Mouse (Mus musculus) bone marrow, adult 2 months (tissue): ENCODE measurements at regions not wholly inside any gene's neighbourhood (a gene's known extent, or its start where the extent isn't known, plus 50 kb on each side); places are given as distances from the start of the nearest gene placed in this dataset.
A peak's percentile ranks its signal among the peaks of the same experiment; 100 is the strongest.

Source experiments
- H3K27ac ChIP-seq: fragments of 200-500 bp; 2 replicates; pipeline ENCODE4 v1.5.1; 2012; ENCODE audit warnings: low read depth, mild to moderate bottlenecking, control low read depth, inconsistent platforms, low read length; ENCODE audit not compliant: control insufficient read depth, poor library complexity, insufficient read depth
- H3K4me1 ChIP-seq: fragments of 200-500 bp; 2 replicates; pipeline ENCODE4 v1.6.1; 2011; ENCODE audit warnings: low read length; ENCODE audit not compliant: control insufficient read depth, insufficient read depth
- H3K4me3 ChIP-seq: fragments of 200-500 bp; replicated peaks from 2 replicates; pipeline ENCODE3; 2011; ENCODE audit warnings: mild to moderate bottlenecking, low read depth, low read length, control low read depth; ENCODE audit not compliant: control insufficient read depth
- CTCF ChIP-seq: fragments of 200-500 bp; IDR thresholded peaks from 2 replicates; pipeline ENCODE4 v1.5.1; 2011; ENCODE audit warnings: low read length, control low read depth; ENCODE audit not compliant: control insufficient read depth, insufficient read depth
- POLR2A ChIP-seq: fragments of 200-500 bp; IDR thresholded peaks from 2 replicates; pipeline ENCODE4 v1.6.1; 2011; ENCODE audit warnings: low read depth, mild to moderate bottlenecking, control low read depth, low read length, borderline replicate concordance; ENCODE audit not compliant: control insufficient read depth
- WGBS: fragments of 180-500 bp; shearing (Covaris S2); methylation state at CpG from one replicate; pipeline ENCODE4 v1.1.7; 2018; 5-methylcytosine and 5-hydroxymethylcytosine counted together

DNA sequence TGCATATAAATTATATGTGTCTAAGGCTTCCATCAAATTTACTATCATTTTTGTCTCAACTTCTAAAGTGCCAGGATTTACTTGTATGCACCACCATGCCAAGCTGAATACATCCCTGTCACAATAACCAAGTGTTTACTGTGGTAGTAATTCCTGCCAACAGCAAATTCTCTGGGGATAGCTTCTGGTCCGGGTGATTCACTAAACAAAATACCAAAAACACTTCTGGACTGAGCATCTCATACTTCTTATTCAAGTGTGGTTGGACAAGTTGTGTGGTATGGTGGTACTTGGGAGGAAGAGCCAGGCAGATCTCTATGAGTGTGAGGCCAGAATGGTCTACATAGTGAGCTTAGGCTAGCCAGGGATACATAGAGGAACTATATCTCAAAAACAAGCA, 73.8 kb downstream of the Arrdc3 start:
- TF ChIP-seq CTCF (no peak), POLR2A (no peak)
- Histone ChIP-seq H3K4me3 (no peak overlapping the region), H3K4me1 (peaks cover 2% of the 10 kb centered on the region; the same call in 1 of the 2 replicates), H3K27ac (no peak overlapping the region)
- 76% methylated on average over 1 of the region's 1 CpGs for WGBS

GRCm38 (mm10) chr13:80957419-80958139, 74.4 kb downstream of the Arrdc3 start:
- Histone ChIP-seq H3K4me1 (peaks cover 2% of the 10 kb centered on the region; the same call in 1 of the 2 replicates), H3K4me3 (no peak overlapping the region), H3K27ac (no peak overlapping the region)
- TF ChIP-seq CTCF: no peak
- TF ChIP-seq POLR2A: no peak
- WGBS: 79% methylated on average over 6 of the region's 6 CpGs

DNA sequence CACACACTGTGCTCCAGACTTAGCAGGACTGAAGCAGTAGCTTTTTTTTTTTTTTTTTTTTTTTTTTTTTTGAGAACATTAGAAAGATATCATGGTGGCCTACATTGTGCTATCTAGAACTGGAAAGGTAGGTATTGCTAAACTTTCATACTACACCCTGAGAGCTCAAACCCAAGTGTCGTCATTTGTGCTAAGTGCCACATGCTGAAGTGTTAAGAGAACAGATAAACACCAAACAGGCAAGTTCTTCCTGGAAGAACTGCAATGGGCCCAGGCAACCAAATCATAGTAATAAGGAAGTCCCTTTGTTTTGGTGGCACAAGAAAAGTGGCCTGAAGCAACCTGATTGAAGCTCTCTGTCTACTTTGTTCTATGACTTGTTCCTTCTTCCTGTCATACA, 76.6 kb downstream of the Arrdc3 start:
- 76% methylated on average over 1 of the region's 1 CpGs for WGBS
- no peak overlapping the region for H3K4me3 ChIP-seq
- no peaks in the 10 kb centered on the region for H3K4me1 ChIP-seq
- no peak overlapping the region for H3K27ac ChIP-seq
- TF ChIP-seq POLR2A (no peak), CTCF (no peak)

DNA sequence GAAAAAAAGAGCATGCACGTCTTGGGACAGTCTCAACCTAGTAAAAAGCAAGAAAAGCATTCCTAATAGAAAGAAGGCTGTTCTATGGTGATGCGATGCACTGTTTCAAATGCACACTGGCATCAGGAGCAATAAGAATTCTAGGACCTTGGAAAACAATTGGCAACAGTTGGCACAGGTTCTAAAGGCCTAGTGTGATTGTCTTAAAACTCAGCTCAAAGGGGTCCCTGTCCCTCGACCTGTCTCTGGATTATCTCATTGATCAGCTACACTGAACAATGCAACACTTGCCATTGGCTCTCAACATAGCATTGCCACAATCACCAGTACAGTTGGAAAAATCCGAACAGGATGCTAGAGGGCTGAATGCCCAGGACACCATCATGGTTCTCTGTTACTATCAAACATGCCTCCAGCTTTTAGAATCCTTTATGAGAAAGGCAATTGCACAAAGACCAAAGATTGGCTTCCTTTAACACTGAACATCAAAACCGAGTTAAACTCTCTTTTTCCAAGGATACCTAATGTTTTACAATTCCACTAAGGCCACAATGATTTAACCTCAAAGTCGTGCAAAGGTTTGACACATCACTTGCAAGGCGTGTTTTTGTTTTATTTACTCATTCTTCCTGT, 78.9 kb downstream of the Arrdc3 start:
- H3K4me1 ChIP-seq: no peaks in the 10 kb centered on the region
- no peak for TF ChIP-seq POLR2A
- TF ChIP-seq CTCF: no peak
- WGBS: 51% methylated on average over 7 of the region's 7 CpGs
- H3K4me3 ChIP-seq: no peak overlapping the region
- H3K27ac ChIP-seq: no peak overlapping the region

DNA sequence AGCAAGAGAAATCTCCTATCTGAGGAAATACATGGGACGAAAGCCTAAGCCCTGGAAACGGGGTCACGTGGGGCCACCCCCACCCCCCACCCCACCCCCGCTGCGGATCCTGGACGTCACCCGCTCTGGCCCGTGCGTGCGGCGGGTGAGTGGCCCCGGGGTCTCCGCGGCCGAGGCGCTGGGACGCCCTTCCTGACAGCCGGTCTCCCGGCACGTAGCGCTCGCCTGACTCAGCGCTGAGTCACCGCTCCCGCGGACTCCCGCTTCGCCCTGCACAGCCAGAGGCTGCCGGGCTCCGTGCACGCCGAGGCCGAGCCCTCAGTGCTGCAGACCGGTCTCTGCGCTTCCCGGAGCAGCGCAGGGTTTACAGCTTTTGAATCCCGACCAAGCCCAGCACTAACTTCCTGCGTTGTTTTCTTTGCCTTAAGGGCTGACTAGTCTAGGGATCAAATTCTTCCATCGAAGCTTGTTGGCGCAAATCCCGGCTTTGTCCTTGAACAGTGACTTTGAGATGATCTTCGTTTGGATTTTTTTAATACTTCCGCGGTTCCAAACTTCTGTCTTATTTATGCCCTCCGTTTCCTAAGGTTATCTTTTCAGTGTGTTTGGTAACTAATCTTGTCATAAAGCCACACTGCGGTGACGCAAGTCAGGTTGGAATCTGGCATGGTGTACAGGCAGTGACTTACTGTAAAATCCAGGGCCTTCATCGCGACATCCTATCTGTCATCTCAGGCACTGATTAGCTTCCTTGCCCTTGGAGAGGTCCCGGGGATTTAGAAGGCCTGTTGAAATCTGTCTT, 79.8 kb downstream of the Arrdc3 start:
- TF ChIP-seq POLR2A (peak; percentile 28; the same call in 1 of the 2 replicates), CTCF (no peak)
- no peaks in the 10 kb centered on the region for H3K4me1 ChIP-seq
- peak overlapping the region; percentile 24; the same call in 1 of the 2 replicates for H3K27ac ChIP-seq
- H3K4me3 ChIP-seq: peak overlapping the region; percentile 25
- 8% methylated on average over 46 of the region's 51 CpGs for WGBS

GRCm38 (mm10) chr13:80963591-80963940, 80.4 kb downstream of the Arrdc3 start:
- TF ChIP-seq CTCF (no peak), POLR2A (no peak)
- Histone ChIP-seq H3K4me1 (no peaks in the 10 kb centered on the region), H3K27ac (no peak overlapping the region), H3K4me3 (no peak overlapping the region)
- 79% methylated on average over 11 of the region's 11 CpGs for WGBS

DNA sequence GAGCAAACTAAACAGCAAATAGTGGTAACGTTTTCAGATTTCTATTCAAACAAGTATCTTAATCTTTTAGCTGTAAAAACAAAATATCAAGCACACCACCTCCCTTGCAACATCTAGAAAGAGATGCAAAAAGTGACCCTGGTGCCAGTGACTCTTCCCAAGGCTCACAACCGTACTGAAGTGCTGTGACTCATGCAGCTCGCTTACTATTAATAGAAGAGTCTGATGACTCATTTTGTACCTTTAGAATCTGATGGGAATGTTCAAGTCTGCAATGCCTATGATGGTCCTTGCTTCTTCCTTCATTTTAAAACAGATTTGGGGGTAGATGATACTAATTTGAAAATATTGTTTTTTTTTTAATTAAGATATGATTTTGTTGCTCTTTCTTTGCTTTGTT, 88.5 kb downstream of the Arrdc3 start:
- TF ChIP-seq CTCF (no peak), POLR2A (no peak)
- Histone ChIP-seq H3K4me3 (no peak overlapping the region), H3K4me1 (no peaks in the 10 kb centered on the region), H3K27ac (no peak overlapping the region)
- WGBS: 67% methylated on average over 3 of the region's 3 CpGs

DNA sequence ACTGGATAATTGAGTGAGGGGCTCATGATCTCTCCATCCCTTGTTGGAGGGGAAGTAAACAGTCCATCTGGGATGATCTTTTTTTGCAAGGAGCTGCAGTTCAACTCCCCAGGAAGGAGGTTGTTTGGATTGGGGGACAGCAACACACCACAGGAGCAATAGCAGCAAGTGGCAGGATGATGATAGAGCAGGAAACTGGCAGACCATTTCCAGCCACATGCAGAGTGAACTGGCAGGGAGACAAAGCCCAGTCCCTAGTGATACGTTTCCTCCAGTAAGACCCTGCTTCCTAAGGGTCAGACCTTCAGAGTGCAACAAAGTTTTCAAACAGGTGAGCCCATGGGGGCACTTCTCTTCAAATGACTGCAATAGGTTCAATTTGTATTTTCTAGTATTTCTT, 91.2 kb downstream of the Arrdc3 start:
- no peaks in the 10 kb centered on the region for H3K4me1 ChIP-seq
- H3K27ac ChIP-seq: no peak overlapping the region
- 42% methylated on average over 1 of the region's 1 CpGs for WGBS
- H3K4me3 ChIP-seq: no peak overlapping the region
- TF ChIP-seq CTCF (no peak), POLR2A (no peak)
